Mouse (Mus musculus) lung, embryonic 14.5 days (tissue): ENCODE measurements around the gene Myl4. TPM values are rescaled to one million over a fixed set of nuclear protein-coding genes. Genes with fewer than 3 reads are reported as not detected.

Experiments
- ATAC-seq: fragments of 200-750 bp; cut with Nextera tagmentation; 2 replicates; pipeline ENCODE4 v1.8.0; 2017; ENCODE audit warnings: mild to moderate bottlenecking, moderate TSS enrichment, moderate library complexity; ENCODE audit not compliant: insufficient read depth
- DNase-seq: peaks from one replicate; pipeline ENCODE4 v3.0.0-alpha.2; 2015
- H3K27ac ChIP-seq: fragments of 300-500 bp; sonication (generic); 2 replicates; pipeline ENCODE4 v1.5.1; 2014; ENCODE audit warnings: low read depth, mild to moderate bottlenecking, moderate library complexity
- H3K27me3 ChIP-seq: fragments of 300-500 bp; sonication (generic); 2 replicates; pipeline ENCODE4 v1.6.1; 2014; ENCODE audit warnings: low read length, control low read depth; ENCODE audit not compliant: insufficient read depth
- H3K36me3 ChIP-seq: fragments of 300-500 bp; sonication (generic); 2 replicates; pipeline ENCODE4 v1.6.1; 2014; ENCODE audit warnings: control low read depth; ENCODE audit not compliant: insufficient read depth
- H3K4me1 ChIP-seq: fragments of 300-500 bp; sonication (generic); 2 replicates; pipeline ENCODE4 v1.6.1; 2014; ENCODE audit warnings: antibody characterized with exemption, control low read depth; ENCODE audit not compliant: insufficient read depth
- H3K4me2 ChIP-seq: fragments of 300-500 bp; sonication (generic); 2 replicates; pipeline ENCODE4 v1.6.1; 2014; ENCODE audit warnings: mild to moderate bottlenecking
- H3K4me3 ChIP-seq: fragments of 300-500 bp; sonication (generic); 2 replicates; pipeline ENCODE4 v1.5.1; 2014; ENCODE audit warnings: low read depth, low read length
- H3K9ac ChIP-seq: fragments of 300-500 bp; sonication (generic); 2 replicates; pipeline ENCODE4 v1.6.1; 2014
- H3K9me3 ChIP-seq: fragments of 300-500 bp; sonication (generic); 2 replicates; pipeline ENCODE4 v1.6.1; 2016; ENCODE audit warnings: low read depth, low read length, control low read depth
- CTCF ChIP-seq: IDR thresholded peaks from 2 replicates; pipeline ENCODE4 v1.5.1; 2016; ENCODE audit warnings: antibody characterized with exemption, low read depth
- WGBS: fragments of 180-500 bp; shearing (Covaris S2); extraction: QIAGEN DNeasy Blood & Tissue Kit; methylation state at CpG from one replicate; pipeline ENCODE4 v1.1.7; 2014; 5-methylcytosine and 5-hydroxymethylcytosine counted together
- polyA plus RNA-seq: library from polyadenylated mRNA; unstranded; fragments of >200 nt; fragmentation: Nextera tagmentation; extraction: Ambion mirVana; gene quantifications from 2 replicates; pipeline ENCODE4 v1.2.1, GENCODE M21; 2014

The Myl4 gene
- polyA plus RNA-seq, 1 experiment from 2014 or later, result 9.8 TPM

DNA sequence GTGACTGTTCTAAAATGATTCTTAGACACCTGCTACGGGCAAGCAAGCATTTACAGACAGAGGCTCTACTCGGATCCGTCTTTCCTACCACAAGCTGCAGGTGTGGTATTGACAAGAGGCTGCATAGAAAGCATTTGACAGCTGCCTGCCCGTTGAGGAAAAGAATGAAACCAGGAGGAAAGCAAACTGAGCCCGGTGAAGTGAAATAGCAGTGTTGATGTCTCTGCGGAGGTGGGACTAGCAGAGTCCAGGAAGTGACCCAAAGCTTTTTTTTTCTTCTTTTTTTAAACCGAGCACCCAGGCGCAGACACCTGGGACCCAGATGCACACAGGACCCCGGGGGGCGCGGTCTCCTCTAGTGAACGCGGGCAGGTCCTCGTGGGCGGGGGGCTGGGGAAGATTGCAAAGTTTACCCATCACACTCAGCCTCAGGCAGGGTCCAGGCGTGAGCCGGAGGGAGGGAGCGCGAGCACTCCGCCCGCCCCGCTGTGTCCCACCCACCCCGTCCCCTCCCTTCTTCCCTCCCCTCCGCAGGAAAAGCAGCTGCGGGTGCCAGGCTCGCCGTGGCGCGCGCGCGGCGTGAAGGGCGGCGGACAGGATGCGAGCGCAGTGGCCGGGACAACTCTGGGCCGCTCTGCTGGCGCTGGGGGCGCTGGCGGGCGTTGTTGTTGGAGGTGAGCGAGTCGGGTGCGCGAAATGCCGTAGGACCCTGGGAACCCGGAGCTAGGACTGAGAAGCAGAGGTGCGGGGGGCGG is 57.2 kb downstream of the Myl4 start, which contains the start of gene Itgb3:
Itgb3 (plus strand) TSS at position 510 of the 755 bp plus-strand sequence.
- 0 out of 2 replicates have a peak, but pooled peaks cover 8% of the 10 kb centered on the region for H3K27me3 ChIP-seq
- no peak within 1 kb of the TSS; the same call in 1 of the 2 replicates for H3K27ac ChIP-seq
- peak within 1 kb of the TSS; percentile 53 for H3K9ac ChIP-seq
- peak within 1 kb of the TSS; percentile 89 for H3K4me2 ChIP-seq
- H3K36me3 ChIP-seq, result no peaks in the 10 kb centered on the region
- WGBS, result under 1% methylated on average over 51 of the region's 51 CpGs
- ATAC-seq, result peak; percentile 89
- peak; percentile 41 for TF ChIP-seq CTCF
- H3K4me3 ChIP-seq, result peak within 1 kb of the TSS; percentile 48
- peak; percentile 88 for DNase-seq
- no peaks in the 10 kb centered on the region for H3K9me3 ChIP-seq
- H3K4me1 ChIP-seq, result peaks cover 9% of the 10 kb centered on the region; the same call in 1 of the 2 replicates

DNA sequence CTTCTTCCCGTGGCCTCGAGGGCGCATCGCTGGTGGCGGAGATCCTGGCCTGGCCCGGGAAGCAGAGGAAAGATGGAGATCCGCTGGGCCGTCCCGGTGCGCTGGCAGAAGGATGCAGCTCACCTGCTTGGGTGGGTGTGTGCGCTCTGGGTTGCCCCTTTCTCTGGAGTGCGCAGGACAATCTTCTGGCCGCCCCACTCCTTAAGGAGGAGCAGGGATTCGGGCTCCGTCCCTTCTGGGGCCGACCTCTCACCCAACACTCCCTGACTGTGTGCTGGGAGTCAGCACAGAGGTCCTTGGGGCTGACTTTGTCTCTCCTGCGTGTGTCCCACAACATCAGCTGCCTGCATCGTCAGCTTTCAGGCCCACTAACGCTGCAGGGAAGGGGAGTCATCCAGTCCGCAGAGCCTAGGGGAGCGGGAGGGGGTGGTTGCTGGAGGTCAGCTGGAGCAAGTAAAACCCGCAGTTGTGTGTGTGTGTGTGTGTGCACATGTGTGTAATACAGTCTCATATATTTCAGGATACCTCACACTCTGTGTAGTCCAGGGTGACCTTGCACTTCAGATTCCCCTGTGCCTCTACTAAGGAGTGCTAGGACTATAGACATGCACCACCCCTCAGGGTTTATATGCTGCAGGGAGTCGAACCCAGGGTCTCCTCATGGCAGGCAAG is 57.9 kb downstream of the Myl4 start:
- peak overlapping the region; percentile 89 for H3K4me2 ChIP-seq
- no peaks in the 10 kb centered on the region for H3K9me3 ChIP-seq
- 3% methylated on average over 23 of the region's 23 CpGs for WGBS
- H3K36me3 ChIP-seq, result no peaks in the 10 kb centered on the region
- H3K27me3 ChIP-seq, result 0 out of 2 replicates have a peak, but pooled peaks cover 8% of the 10 kb centered on the region
- DNase-seq (no peak), ATAC-seq (peak; percentile 26)
- peak overlapping the region; percentile 48 for H3K4me3 ChIP-seq
- peaks cover 9% of the 10 kb centered on the region; the same call in 1 of the 2 replicates for H3K4me1 ChIP-seq
- TF ChIP-seq CTCF, result no peak
- no peak overlapping the region; the same call in 1 of the 2 replicates for H3K27ac ChIP-seq
- peak overlapping the region; percentile 53 for H3K9ac ChIP-seq

DNA sequence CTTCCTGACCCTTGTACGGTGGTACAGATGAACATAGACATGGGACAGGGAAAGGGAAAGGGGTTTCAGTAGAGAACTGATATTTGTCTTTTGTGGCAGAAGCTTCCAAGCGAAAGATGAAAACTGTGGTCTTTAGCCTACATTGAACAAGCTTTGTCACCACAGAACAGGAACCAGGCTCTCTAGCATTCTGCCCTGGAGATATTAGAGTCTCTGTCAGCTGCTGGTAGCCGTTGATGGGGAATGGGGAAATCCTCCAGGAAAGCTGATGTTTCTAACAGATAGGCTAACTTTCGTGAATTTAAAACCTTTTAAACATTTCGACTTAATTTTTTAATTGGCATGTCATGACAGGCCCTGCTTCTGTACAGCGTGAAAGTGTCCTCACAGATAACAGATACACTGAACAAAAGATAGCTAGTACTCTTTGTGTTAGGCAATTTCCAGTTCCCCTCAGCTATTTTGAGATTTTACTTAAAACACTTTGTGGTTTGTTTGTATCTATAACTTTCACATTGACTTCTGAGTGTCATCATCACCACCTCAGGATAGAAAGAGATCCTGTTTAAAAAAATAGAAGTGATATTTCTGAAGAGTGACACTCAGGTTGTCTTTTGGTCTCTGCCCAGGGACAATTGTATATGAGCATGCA is 58.7 kb downstream of the Myl4 start:
- Histone ChIP-seq H3K9ac (no peak overlapping the region), H3K36me3 (no peaks in the 10 kb centered on the region), H3K4me2 (peak overlapping the region; percentile 89; the same call in 1 of the 2 replicates), H3K27me3 (0 out of 2 replicates have a peak, but pooled peaks cover 8% of the 10 kb centered on the region), H3K4me3 (no peak overlapping the region; the same call in 1 of the 2 replicates), H3K9me3 (no peaks in the 10 kb centered on the region), H3K4me1 (peaks cover 9% of the 10 kb centered on the region; the same call in 1 of the 2 replicates), H3K27ac (no peak overlapping the region)
- WGBS, result 62% methylated on average over 6 of the region's 6 CpGs
- no peak for TF ChIP-seq CTCF
- DNase-seq, result no peak
- no peak for ATAC-seq

DNA sequence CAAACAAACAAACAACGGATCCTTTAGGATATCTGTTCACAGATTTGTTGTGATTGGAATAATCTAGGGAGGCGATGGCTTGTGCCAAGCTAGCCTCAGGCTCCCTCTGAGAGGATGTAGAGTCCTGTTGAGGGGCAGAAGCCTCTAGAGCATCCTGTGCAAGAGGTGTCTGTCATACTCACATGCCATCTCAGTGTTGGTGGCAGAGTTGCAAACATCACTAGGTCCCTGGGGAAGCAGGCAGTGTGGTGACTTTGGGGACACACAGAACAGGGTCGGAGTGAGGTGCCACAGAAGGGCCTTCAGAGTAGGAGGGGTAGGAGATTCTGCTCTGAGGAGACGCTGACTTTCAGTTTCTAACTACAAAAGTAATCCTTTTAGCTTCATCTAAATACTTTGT is 59.3 kb downstream of the Myl4 start:
- ATAC-seq, result no peak
- WGBS, result 61% methylated on average over 4 of the region's 4 CpGs
- Histone ChIP-seq H3K9ac (no peak overlapping the region), H3K4me1 (peaks cover 9% of the 10 kb centered on the region; the same call in 1 of the 2 replicates), H3K4me2 (no peak overlapping the region), H3K36me3 (no peaks in the 10 kb centered on the region), H3K27ac (no peak overlapping the region), H3K27me3 (0 out of 2 replicates have a peak, but pooled peaks cover 8% of the 10 kb centered on the region), H3K4me3 (no peak overlapping the region), H3K9me3 (no peaks in the 10 kb centered on the region)
- DNase-seq, result no peak
- no peak for TF ChIP-seq CTCF

DNA sequence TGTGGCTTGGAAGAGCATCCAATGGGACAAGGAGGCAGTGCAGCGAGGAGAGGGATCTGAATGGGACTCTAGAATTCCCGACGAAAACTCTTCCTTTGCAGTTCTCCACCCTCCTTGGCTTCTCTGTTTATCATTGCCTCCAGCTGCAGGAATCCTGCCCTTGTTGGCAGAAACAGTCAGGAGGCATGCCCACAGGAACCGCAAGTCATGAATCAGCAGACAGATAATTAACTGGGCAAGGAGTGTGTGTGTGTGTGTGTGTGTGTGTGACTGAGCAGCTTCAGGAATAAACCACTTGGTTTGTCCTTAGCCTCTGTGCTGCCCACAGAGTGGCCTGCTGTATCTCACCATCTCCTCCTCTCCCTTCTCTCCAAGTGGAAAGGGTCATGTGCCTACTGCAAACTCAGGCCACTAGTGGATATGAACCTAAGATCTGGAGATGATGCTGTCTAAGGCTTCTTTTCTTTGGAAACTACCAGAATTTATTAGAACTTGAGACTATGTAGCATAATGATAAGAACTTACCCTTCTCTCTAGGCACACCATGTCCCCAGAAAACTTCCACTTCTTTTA is 61.2 kb downstream of the Myl4 start:
- ATAC-seq (no peak), DNase-seq (no peak)
- Histone ChIP-seq H3K9me3 (no peaks in the 10 kb centered on the region), H3K27ac (no peak overlapping the region), H3K4me2 (no peak overlapping the region), H3K4me1 (peaks cover 9% of the 10 kb centered on the region; the same call in 1 of the 2 replicates), H3K27me3 (0 out of 2 replicates have a peak, but pooled peaks cover 8% of the 10 kb centered on the region), H3K4me3 (no peak overlapping the region), H3K36me3 (no peaks in the 10 kb centered on the region), H3K9ac (no peak overlapping the region)
- no peak for TF ChIP-seq CTCF
- 22% methylated on average over 4 of the region's 4 CpGs for WGBS

DNA sequence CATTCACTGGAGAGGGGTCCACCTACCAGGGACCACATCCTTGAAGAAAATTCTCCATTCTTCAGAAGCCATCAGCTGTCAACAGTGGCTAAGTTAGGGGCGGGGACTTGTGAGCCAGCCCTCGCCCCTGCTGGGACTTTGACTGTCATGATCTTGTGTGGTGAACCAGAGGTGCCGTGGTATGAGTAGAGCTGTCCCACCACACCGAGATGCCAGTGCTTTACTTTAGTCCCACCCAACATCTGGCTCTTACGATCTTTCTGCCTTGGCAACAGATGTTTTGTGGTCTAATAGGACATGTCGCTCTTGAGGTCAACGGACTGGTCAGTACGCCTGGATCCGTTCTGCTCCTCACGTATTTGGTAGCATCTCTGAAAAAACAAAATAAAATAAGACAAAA is 63.1 kb downstream of the Myl4 start:
- no peak overlapping the region for H3K4me2 ChIP-seq
- DNase-seq, result no peak
- no peaks in the 10 kb centered on the region for H3K36me3 ChIP-seq
- TF ChIP-seq CTCF, result no peak
- peaks cover under 1% of the 10 kb centered on the region; the same call in 1 of the 2 replicates for H3K4me1 ChIP-seq
- 73% methylated on average over 10 of the region's 10 CpGs for WGBS
- H3K9me3 ChIP-seq, result no peaks in the 10 kb centered on the region
- H3K27me3 ChIP-seq, result 0 out of 2 replicates have a peak, but pooled peaks cover 8% of the 10 kb centered on the region
- no peak overlapping the region for H3K9ac ChIP-seq
- no peak overlapping the region for H3K4me3 ChIP-seq
- ATAC-seq, result no peak
- H3K27ac ChIP-seq, result no peak overlapping the region
